Mouse (Mus musculus) liver, embryonic 14.5 days (tissue): ENCODE measurements around the gene Rnf144b.

Experiments used
- CTCF ChIP-seq: IDR thresholded peaks from 2 replicates; pipeline ENCODE4 v1.5.1; 2016; ENCODE audit warnings: antibody characterized with exemption, low read depth, control low read depth
- EP300 ChIP-seq: IDR thresholded peaks from 2 replicates; pipeline ENCODE4 v1.6.1; 2016; ENCODE audit warnings: antibody characterized with exemption, low read depth

- TF ChIP-seq CTCF = no peak
- TF ChIP-seq EP300 = no peak
These were observed 67.5 kb downstream of the Rnf144b start for GRCm38 (mm10) chr13:47189971-47190370.
